Mouse (Mus musculus) B cell, adult 2 months (primary cell): ENCODE results near the gene 1700019N19Rik.

Experiments
- DNase-seq, 2 experiments: peaks; one replicate each; pipeline ENCODE4 v3.0.0; 2022

The 1700019N19Rik gene

DNA sequence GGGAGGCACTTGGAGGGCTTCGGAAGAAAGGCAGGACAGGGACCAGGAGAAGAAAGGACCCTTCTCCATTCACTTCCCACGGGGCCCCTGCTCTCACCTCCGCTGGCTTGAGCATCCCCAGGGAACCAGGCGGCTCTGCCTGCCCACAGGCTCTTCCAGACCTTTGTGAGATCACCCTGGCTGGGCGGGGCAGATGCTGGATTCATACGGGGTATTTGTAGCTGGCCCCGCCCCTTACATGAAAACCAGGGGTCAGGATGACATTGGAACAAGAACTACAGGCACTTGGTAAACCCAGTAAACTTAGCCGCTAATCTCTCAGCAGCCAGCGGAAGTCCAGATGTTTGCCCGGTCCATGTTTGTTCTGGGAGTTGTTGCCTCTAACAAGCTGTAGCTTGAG is at the start of gene 1700019N19Rik:
1700019N19Rik (minus strand) TSS at position 178 of the 400 bp plus-strand sequence.
- no peak for DNase-seq

DNA sequence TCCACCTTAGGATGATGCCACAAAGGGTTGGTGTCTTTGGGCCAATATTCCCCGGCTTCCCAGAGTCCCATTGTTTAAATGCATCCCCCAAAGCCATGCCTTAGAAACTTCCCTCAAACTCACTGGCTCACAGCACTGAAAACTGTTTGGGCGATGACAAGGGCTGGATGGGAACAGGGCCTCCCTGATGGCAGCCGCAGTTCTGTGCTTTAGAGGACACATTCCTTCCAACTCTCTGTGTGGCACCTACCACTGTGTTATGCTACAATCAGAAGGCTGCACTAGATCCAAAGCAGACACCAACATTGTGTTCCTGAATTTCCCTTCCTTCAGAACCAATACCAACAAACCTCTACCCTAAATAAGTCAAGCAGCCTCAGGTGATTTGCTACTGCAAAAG is 49.3 kb upstream of the 1700019N19Rik start:
- DNase-seq, result no peak

DNA sequence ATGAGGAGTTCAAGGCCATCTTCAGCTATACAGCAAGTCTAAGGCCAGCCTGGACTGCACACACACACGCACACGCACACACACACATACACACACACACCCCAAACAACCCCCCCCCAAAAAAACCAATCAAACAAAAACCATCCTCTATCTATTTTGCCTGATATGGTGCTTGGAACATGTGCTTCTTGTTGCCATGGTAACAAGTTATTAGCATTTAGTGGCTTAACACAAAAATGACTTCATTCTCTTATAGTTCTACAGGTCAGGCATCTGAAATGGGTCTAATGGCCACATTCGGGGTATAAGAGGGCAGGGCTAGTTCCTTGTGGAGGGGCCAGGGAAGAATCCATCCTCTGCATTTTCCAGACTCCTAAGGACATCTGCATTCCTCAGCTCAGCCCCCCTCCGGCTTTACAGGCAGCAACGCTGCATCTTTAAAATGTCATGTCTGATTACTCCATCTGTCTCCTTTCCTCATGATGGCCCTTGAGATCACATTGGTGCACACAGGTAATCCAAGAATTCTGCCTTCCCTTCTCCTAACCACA is 46.5 kb upstream of the 1700019N19Rik start:
- DNase-seq, result no peak

DNA sequence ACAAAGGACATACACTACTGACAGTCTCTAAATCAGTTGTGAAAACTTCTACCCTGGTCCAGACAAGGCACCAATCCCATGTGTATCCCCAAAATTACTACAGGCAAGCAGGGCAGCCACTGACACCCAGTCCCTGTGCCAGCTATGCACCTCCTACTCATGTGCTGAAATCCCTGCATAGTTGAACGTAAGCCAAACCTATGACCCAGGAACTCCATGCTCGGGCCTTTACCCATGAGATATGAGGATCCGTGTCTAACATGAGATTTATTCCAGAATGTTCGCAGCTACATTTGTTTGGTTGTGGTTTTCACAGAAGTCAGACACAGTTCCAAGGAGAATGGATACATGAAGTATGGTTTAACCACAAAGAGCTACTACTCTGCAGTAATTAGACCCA is 45.5 kb upstream of the 1700019N19Rik start:
- no peak for DNase-seq

DNA sequence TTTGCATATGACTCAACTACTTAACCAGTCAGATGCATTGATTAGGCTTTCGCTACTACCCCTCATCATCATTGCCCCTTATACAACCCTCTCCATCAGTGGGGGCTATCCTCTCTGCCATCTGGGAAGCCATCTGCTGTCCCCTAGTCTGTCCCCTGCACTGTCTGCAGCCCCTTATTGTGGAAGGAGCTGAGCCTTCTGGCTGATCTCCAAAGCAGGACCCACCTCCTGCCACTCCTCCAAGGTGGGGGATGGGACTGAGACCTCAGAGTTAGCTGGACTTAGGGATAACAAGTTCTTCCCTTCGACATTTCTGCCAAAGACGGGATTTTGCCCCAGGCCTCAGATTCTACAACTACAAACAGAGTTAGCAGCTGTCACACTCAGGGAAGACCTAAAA is 45.1 kb upstream of the 1700019N19Rik start:
- no peak for DNase-seq

DNA sequence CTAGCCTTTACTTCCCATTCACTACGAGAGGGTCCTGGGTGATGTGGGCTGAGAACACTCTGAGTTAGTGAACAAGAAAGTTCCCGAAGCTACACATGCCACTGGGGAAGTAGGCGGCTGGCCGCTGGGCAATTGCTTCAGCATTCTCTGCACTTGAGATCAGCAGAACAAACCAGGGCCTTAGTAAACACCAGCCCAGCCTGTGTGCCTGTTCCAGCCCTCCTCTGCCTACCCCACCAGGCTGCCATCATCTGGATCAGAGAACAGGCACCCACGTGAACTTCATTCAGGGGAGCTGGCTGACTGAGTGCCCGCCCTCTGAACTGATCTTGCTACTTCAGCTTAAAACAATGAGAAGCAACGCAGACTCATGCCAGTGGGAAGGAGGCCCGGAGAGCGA is 44.4 kb upstream of the 1700019N19Rik start:
- no peak for DNase-seq

DNA sequence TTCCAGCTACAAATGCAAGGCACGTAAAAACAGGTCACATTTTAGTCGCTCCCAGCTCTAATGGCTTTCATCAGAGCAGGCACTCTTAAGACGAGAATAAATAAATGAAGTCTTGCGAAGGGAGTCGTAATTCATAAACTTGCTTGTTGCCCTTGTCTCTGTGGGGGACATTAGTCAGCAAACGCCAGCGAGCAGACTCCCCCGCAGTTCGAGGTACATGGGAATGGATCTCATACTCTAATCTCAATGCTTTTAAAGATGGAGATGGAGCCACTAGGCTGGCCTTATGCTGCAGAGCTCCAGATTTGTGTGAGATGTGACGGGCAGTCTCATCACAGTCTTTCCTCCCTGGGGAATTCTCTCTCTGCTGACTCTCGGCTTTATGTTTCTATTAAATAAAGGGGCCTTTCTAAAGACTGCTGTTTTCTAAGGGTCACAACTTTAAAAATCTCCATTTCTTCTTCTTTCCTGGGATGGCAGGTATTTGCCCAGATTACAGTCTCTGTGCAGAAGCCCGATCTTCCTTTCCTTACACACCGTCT is 39.4 kb upstream of the 1700019N19Rik start:
- DNase-seq, result peak; percentile 13 to 19

DNA sequence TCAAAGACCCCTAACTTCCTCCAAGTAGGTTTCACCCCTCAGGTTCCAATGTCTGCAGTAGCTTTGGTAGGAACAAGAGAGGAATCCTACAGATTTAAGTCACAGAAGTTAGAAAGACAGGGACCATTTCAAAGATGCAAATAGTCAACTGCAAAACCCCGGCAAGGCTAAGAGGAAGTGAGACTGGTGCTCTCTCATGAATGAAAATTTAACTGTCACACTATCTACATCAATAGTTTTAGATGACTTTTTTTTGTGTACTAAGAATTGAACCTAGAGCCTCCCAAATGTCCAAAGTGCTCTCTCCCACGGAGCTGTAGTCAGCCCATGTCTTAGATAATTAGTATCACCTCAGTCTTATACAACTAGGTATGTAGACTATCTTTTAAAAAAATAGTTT is 38.7 kb upstream of the 1700019N19Rik start:
- peak; percentile 44 to 56 for DNase-seq

DNA sequence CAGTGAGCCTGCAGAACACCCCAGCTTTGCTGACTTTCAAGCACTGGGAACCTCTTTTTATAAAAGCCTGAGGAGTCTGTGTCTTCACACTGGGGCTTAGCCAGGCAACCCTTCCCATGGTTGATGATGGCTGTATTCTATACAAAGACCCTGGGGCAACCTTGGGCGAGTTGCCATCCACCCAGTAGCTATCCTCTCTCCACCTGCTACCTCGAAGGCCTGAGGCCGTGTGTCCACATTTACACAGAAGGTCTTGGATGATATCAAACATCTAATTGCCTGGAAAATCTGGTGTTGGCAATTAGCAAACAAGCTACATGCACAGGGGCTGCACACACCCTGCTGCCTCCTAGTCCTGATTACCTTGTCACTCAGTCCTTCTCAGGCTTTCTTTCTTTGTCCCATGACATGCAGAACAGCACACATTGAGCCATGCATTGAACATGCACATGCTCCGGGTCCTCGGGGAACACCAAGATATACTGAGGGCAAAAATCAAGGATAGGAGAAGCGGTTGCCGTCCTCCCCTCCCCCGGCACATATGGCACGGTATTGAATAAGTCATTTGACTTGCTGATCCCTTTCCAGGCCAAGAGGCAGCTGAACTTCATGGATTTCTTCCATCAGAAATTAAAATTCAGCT is 37.1 kb upstream of the 1700019N19Rik start:
- DNase-seq, result no peak

DNA sequence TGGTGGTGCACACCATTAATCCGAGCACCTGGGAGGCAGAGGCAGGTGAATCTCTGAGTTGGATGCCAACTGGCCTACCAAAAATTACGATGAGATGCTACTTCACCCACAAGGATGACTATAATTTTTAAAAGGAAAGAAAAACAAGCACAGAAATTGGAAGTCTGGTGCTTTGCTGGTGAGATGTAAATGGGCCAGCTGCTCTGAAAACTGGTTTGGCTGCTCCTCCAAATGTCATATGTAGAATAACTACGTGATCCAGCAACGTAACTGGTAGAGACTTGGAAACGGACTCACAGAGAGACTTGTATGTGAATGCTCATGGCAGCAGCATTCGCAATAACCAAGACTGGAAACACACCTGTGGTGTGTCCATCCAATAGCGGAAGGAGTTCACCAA is 35.9 kb upstream of the 1700019N19Rik start:
- DNase-seq, result no peak

DNA sequence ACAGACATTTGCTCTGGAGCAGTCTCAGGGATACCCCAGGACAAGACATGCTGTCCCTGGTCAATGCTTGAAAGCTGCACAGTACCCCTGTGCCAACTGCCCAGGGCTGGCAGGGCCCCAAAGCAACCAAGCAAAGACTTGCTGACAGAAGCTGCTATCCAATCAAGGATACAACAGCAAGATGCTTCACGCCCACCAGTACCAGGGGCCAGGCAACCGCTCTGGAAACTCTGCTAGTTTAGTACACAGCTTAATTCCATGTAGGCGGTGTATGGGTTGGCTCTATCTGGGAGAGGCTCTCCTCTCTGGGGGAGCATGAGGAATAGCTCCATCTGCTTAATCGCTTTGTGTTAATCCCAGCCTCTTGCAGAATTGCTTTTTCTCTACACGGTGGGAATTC is 35.3 kb upstream of the 1700019N19Rik start:
- no peak for DNase-seq

DNA sequence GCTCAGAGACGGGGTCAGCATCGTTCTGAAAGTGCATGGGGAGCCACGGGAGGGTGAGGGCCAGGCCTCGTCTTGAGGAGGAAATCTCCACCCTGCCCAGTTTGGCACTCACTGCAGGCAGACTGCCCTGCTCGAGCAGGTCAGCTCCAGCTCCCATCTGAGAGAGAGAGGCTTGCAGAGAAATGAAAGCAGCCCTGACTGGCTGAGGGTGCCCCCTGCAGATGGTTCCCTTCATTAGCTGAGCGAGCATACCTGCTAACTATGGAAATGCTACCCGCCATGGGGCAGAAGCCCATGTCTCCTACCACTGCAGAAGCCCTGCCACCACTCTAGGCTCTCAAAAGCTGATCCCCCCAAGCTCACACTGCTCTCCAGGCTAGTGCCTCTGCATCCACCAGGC is 33.4 kb upstream of the 1700019N19Rik start:
- no peak for DNase-seq

DNA sequence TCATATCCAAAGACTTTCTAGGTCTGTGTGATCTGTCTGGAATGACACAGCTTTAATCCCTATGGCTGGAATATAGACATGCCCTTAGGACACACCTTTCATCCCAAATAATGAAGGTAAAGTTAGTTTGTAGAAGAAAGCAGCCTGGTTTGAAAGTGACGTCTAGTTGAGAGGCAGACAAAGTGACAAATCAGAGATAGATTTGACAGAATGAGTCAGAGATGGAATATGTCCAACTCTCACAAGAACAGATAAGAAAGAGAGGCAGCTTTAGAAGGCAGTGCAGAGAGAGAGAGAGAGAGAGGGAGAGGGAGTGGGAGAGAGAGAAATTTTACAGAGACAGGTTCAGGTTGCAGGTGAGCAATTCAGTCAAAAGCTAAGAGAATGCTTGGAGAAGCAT is 30.1 kb upstream of the 1700019N19Rik start:
- DNase-seq, result no peak

DNA sequence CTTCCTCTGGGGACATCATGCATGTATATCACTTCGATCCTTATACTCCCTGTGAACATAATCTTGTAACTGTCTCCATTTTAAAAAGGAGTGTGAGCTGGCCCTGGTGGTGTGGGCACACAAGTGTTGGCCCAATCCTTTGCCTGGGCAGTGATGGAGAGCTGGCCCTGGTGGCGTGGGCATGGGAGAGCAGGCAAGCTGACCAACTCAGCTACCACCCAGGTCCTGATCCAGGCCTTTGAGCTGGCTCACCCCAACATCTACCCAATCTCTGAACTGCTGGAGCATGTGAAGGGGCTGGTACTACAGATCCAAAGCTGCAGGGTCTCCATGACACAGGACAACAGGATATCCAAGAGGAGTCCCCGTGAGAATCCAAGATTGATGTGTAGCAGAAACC is 29.0 kb upstream of the 1700019N19Rik start:
- DNase-seq, result no peak

DNA sequence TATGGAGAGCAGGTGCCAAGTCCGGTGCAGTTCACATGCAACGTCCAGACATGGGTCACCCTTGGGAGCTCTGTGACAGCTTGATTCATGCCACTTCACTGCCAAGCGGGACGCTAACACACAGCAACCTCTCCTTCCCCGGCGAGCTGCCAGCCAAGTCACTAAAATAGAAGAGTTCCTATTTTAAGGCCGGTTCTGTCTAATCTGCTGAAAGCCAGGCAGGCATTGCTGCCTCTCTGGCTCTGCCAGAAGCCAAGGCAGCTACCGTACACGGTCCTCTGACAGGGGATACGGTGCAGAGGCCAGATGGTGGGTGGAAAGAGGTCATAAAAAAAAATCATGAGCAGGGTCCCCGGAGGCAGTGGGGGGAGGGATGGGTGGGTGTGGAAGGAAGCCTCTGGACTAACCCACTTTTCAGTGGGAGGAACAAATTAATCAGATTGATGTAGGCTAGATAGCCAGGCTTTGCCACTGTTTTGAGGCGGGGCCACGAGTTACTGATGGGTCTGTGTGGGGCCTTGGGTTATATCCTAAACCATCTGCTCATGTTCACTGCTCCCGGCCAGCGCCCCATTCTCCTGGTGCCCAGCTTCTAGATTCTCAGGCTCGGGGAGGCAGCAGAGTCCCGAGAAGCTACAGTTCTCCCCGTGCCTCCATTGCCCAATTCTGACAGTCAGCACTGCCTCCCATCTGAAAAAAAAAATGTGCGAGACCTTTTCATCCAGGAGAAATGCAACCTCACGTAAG is 28.4 kb upstream of the 1700019N19Rik start:
- DNase-seq, result no peak

DNA sequence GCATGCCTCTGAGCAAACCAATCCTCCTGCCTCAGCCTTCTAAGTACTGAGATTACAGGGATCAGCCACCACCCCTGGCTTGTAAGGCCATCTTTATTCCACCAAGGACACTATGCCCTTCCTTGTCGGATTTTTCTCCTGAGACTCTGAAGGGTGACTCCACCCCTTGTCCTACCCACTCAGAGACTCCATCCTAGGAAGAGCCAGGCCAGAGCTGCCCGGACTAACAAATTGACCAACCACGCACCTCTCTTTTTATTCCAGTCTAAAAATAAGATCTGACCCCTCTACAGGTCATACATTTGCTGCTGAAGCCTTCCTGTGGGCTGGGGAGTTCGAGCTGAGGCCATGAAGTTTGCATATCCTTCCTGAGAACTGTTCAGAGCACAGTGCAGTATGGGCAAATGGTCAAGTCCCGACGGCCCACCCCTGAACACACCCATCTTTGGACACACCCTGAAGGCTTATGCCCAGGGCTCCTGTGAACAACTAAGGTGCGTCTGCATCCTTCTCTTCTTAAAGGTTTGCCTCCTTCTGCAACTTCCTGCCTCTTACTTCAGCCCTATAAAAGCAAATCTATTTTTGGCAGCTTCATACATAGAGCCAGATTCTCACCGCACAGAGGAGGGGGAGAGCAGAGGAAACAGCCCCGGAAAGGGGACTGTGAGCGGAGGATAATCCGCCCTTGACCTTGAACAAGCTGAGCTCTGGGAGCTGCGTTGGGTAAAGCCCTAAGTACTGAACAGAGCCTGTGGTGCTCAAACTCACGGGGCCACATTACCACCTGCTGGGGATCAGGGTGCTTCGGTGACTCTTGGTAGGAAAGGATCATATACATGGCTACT is 24.5 kb upstream of the 1700019N19Rik start:
- peak; percentile 19 to 27 for DNase-seq

DNA sequence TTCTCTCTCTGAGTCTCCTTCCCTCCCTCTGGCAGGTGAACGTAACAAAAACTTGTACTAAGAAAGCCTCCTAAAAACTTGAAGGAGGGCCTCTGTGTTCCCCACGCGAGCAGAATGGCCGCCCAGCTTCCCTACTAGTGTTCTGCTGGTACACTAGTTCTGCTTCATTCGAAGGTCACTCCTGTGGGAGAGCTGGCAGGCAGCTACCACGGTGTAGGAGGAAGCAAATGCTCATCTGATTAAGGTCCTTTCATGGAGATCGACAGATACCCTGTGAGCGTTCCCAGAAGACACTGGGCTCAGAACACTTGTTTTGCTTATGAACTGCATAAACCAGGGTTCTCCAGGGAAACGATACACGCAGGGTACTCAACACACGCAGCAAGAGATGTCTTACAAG is 23.1 kb upstream of the 1700019N19Rik start:
- no peak for DNase-seq

DNA sequence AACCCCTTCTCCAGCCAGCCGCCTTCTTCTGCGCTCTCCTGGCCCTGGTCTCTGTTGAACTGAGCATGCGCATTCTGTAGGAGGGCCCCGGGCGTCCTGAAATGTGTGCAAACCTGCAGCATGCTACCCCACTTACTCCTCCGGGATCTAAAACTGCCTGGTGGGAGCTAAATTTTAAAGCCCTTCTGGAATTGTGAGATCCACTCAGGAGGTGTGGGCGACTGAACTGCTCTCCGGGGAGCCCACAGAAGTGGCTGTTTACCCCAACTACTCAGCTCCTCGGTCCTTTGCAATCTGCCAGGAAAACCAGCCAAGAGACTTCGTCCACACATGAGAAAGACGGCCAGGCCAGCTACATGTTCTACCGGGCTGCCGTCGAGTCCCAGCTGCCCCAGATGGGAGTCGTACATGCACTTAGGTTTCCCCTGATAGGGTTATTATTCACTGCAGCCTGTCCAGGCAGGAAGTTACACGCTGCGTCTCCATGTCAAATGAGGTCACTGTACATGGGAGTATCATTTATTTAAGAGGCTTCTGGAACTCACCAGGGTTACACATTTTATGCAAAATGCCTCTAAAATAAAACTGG is 22.3 kb upstream of the 1700019N19Rik start:
- no peak for DNase-seq

DNA sequence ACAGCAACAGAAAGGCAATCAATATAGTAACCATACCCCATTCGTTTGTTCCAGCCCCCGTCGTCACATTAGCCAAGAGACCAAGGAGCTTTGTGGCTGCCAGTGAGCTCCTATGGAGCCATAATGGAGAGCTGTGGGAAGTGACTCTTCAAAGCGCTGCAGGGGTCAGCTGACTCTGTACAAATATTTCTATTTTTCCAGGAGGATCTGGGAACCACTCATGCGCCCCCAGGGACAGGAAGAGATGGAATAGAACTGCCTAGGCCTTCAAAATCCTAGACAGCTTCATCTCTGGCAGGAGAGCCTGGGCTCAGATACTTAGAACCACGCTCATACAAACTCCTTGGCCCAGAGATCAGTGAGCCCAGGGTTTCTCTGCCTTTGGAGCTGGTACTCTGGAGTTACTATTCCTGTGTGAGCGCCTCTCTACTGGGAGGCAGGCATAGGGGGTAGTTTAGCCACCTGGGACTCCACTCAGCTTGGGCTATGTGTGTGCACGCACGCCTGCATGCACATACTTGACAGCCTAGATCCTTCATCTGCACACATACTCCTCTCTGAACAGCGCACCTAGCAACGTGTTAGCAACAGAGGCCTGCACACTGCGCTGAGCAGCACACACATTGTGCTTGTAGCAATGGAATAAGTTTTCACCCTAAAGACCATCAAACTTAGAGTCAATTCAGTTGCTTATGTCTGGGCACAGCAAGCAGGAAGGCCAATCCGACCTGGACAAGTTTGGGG is 21.1 kb upstream of the 1700019N19Rik start:
- DNase-seq, result no peak

DNA sequence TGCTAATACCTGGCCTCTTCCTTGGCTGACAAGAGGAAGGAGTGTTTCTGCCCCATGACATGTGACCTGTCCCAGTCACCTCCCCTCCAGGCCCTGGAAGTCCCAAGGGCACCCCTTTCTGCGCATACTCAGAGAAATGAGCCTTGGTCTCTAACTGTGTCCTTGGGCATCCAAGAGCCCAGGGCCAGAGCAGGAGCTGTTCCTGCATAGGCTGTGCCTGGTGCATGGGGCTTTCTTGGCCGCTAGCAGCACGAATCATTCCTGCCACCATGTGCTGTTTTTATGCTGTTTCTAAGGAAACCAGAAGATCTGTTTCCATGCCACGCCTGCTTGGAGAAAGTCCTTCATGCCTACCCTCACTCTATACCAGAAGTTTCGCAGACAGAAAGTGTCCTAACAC is 16.3 kb upstream of the 1700019N19Rik start:
- DNase-seq, result no peak

DNA sequence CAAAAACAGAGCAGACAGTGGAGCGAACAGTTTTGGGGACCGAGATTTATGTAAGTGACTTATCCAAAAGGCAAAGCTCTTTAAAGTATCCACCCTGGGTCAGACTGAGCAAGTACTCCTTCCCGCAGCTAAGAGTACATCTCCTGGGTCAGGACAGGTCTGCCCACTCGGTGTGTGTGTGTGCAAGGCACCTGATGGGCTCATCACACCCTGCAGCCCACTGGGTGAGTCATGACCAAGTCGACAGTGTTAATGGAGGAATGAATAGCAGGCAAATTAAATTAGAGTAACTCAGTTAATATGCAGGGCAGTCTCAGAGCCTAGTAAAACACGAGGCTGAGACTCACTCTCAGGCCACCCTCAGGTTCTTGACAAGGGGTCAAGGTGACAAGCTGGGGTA is 14.6 kb upstream of the 1700019N19Rik start:
- no peak for DNase-seq

DNA sequence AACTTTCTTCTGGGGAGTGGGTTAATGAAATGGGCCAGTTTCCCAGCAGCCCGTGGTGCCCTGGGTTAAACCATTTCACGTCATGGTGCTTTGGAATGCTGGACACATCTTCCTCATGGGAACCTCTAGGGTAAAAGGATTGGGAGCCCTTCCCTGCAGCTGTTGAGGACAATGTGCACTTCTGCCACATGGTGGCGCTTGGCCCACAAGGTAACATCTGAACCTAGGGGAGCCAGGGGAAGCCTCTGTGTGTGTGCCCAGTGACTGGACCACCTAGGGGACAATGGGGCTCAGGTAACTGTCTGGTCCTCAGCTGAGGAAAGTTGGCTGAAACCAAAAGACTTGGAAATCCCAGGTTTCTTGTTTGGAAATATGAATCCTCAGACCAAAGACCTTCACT is 12.1 kb upstream of the 1700019N19Rik start:
- peak; percentile 69 to 70 for DNase-seq
